In the genomic region with DNA sequence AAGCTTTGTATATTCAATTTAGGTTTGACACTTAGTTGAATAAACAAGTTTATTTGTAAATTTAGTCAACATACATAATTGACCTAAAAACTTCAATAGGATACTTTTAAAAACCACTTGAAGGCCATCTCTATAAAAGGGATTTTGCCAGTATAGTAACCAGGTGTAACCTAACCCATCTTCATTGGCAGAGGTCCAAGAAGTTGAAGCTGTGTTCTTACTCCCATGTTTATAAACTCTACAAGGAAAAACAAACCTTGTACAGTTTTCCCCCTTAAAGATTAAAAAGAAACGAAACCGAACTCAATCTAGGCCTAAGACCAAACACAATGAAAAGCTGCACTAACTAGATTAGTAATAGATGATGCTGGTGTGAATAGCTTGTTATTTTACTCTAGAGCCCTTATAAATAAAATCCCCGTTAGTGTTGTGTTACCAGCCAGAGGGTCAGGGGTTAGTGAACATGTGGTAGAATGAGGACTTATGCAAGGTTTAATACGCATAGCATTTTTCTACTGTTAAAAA, we compare ENCODE assay signal across 8 mouse cellular contexts. TPM values are rescaled to one million over a fixed set of nuclear protein-coding genes. Genes with fewer than 3 reads are reported as not detected.
DNase-seq lines count a peak whose midpoint lies in the region; ATAC-seq and TF ChIP-seq lines count a peak whose summit lies in the region.

No protein-coding gene starts in this region.

- ATAC-seq in heart, postnatal 0 days (ENCODE audit: insufficient read depth, low read depth), result no peak
- ATAC-seq in hindbrain, embryonic 15.5 days (ENCODE audit: low FRiP score, low read depth), result no peak
- no peak for ATAC-seq in midbrain, embryonic 14.5 days (ENCODE audit: low FRiP score, low TSS enrichment)

- no peak for TF ChIP-seq CTCF in heart, postnatal 0 days (IDR thresholded peaks at IDR 0.05; ENCODE audit: low read depth)

- WGBS in heart, postnatal 0 days, result 57% methylated on average over 4 of the region's 4 CpGs
- WGBS in hindbrain, embryonic 15.5 days, result 56% methylated on average over 4 of the region's 4 CpGs
- WGBS in midbrain, embryonic 14.5 days, result 69% methylated on average over 4 of the region's 4 CpGs

- intact Hi-C loops in heart, postnatal 25 days (cut with DNase I), result no loop called here

- H3K4me1 ChIP-seq in heart, postnatal 0 days (ENCODE audit: control insufficient read depth, insufficient read depth), result no peaks in the 10 kb centered on the region; the same call in 1 of the 2 replicates
- H3K4me1 ChIP-seq in hindbrain, embryonic 15.5 days (replicated peaks), result peaks cover 26% of the 10 kb centered on the region
- peaks cover 14% of the 10 kb centered on the region for H3K4me1 ChIP-seq in midbrain, embryonic 14.5 days (ENCODE audit: control insufficient read depth, insufficient read depth, low read length)

- no peaks in the 10 kb centered on the region for H3K9me3 ChIP-seq in heart, postnatal 0 days (replicated peaks; ENCODE audit: control insufficient read depth, low read length)
- no peaks in the 10 kb centered on the region for H3K9me3 ChIP-seq in hindbrain, embryonic 15.5 days
- no peaks in the 10 kb centered on the region for H3K9me3 ChIP-seq in midbrain, embryonic 14.5 days (ENCODE audit: control insufficient read depth, low read length)

- H3K9ac ChIP-seq in heart, postnatal 0 days (replicated peaks; ENCODE audit: low read depth, low read length), result no peak overlapping the region
- H3K9ac ChIP-seq in hindbrain, embryonic 15.5 days, result peak overlapping the region; percentile 26
- no peak overlapping the region; the same call in 1 of the 2 replicates for H3K9ac ChIP-seq in midbrain, embryonic 14.5 days (replicated peaks; ENCODE audit: low read length)

- no peaks in the 10 kb centered on the region for H3K27me3 ChIP-seq in heart, postnatal 0 days (ENCODE audit: control insufficient read depth, insufficient read depth, low read length)
- no peaks in the 10 kb centered on the region for H3K27me3 ChIP-seq in hindbrain, embryonic 15.5 days
- no peaks in the 10 kb centered on the region for H3K27me3 ChIP-seq in midbrain, embryonic 14.5 days (ENCODE audit: control insufficient read depth, insufficient read depth, low read length)

- H3K36me3 ChIP-seq in heart, postnatal 0 days (replicated peaks; ENCODE audit: control insufficient read depth, insufficient read depth, low read length), result peaks cover 22% of the 10 kb centered on the region
- peaks cover 19% of the 10 kb centered on the region for H3K36me3 ChIP-seq in hindbrain, embryonic 15.5 days
- peaks cover 31% of the 10 kb centered on the region for H3K36me3 ChIP-seq in midbrain, embryonic 14.5 days (ENCODE audit: control insufficient read depth, insufficient read depth, low read length)

- no peak for DNase-seq in heart, postnatal 0 days (ENCODE audit: low spot score)
- no peak for DNase-seq in heart, postnatal 25 days (ENCODE audit: low spot score)
- DNase-seq in adipocyte (ENCODE audit: low spot score), result peak; percentile 60
- peak; percentile 35 for DNase-seq in midbrain, embryonic 14.5 days
- no peak for DNase-seq in spleen, adult 12 weeks (ENCODE audit: low spot score)
- DNase-seq in frontal cortex, postnatal 10 days (ENCODE audit: low spot score in 2 of 2), result no peak
- no peak for DNase-seq in thymus, postnatal 14 days

- H3K4me2 ChIP-seq in heart, postnatal 0 days (ENCODE audit: low read depth, low read length), result peak overlapping the region; percentile 51
- H3K4me2 ChIP-seq in hindbrain, embryonic 15.5 days, result peak overlapping the region; percentile 83
- H3K4me2 ChIP-seq in midbrain, embryonic 14.5 days (ENCODE audit: low read length), result peak overlapping the region; percentile 78

- TF ChIP-seq EP300 in heart, postnatal 0 days (IDR thresholded peaks at IDR 0.05; ENCODE audit: low read depth), result no peak; the same call in 1 of the 2 replicates

- H3K27ac ChIP-seq in heart, postnatal 0 days (ENCODE audit: low read depth), result no peak overlapping the region
- no peak overlapping the region for H3K27ac ChIP-seq in hindbrain, embryonic 15.5 days (replicated peaks)
- H3K27ac ChIP-seq in midbrain, embryonic 14.5 days (replicated peaks; ENCODE audit: low read depth, low read length), result no peak overlapping the region

- H3K4me3 ChIP-seq in heart, postnatal 0 days (ENCODE audit: low read depth, low read length), result peak overlapping the region; percentile 35
- H3K4me3 ChIP-seq in hindbrain, embryonic 15.5 days, result peak overlapping the region; percentile 100
- peak overlapping the region; percentile 41 for H3K4me3 ChIP-seq in midbrain, embryonic 14.5 days (replicated peaks; ENCODE audit: low read depth, low read length)

RNA-seq across cellular contexts. Expression of gene H3f3b, which starts 5.4 kb away (rescaled TPM):
- 365 and 410 TPM in 2 replicates for total RNA-seq in heart, postnatal 0 days (2014; rRNA removed; ENCODE audit: low replicate concordance)
- 518 and 561 TPM in 2 replicates for polyA plus RNA-seq in heart, postnatal 0 days (2015; fragmentation: Nextera tagmentation; extraction: Ambion mirVana)
- 100 to 1,000 TPM; 128 to 130 TPM for total RNA-seq in heart, postnatal 25 days (2021)
- polyA plus RNA-seq in hindbrain, embryonic 15.5 days (2015; fragmentation: Nextera tagmentation; extraction: Ambion mirVana), result 1,686 and 1,716 TPM in 2 replicates
- polyA plus RNA-seq in midbrain, embryonic 14.5 days (2014; fragmentation: Nextera tagmentation; extraction: Ambion mirVana), result 2,683 and 2,948 TPM in 2 replicates

RNA-seq across cellular contexts. Expression of gene Unk, which starts 7.8 kb away (rescaled TPM):
- 23.1 and 26.1 TPM in 2 replicates for total RNA-seq in heart, postnatal 0 days (2014; rRNA removed; ENCODE audit: low replicate concordance)
- 8.4 and 9.5 TPM in 2 replicates for polyA plus RNA-seq in heart, postnatal 0 days (2015; fragmentation: Nextera tagmentation; extraction: Ambion mirVana)
- 1 to 10 TPM; 8.4 to 9.0 TPM for total RNA-seq in heart, postnatal 25 days (2021)
- 32.1 and 37.0 TPM in 2 replicates for polyA plus RNA-seq in hindbrain, embryonic 15.5 days (2015; fragmentation: Nextera tagmentation; extraction: Ambion mirVana)
- polyA plus RNA-seq in midbrain, embryonic 14.5 days (2014; fragmentation: Nextera tagmentation; extraction: Ambion mirVana), result 26.5 and 33.0 TPM in 2 replicates

RNA-seq across cellular contexts. Expression of gene Galk1, which starts 9.8 kb away (rescaled TPM):
- total RNA-seq in heart, postnatal 0 days (2014; rRNA removed; ENCODE audit: low replicate concordance), result 90.4 and 98.3 TPM in 2 replicates
- 86.3 and 88.4 TPM in 2 replicates for polyA plus RNA-seq in heart, postnatal 0 days (2015; fragmentation: Nextera tagmentation; extraction: Ambion mirVana)
- 10 to 100 TPM; 13.9 to 16.0 TPM for total RNA-seq in heart, postnatal 25 days (2021)
- polyA plus RNA-seq in hindbrain, embryonic 15.5 days (2015; fragmentation: Nextera tagmentation; extraction: Ambion mirVana), result 62.5 and 70.9 TPM in 2 replicates
- polyA plus RNA-seq in midbrain, embryonic 14.5 days (2014; fragmentation: Nextera tagmentation; extraction: Ambion mirVana), result 32.5 and 39.3 TPM in 2 replicates

RNA-seq across cellular contexts. Expression of gene Itgb4, which starts 47.8 kb away (rescaled TPM):
- 1.1 and 1.5 TPM in 2 replicates for total RNA-seq in heart, postnatal 0 days (2014; rRNA removed; ENCODE audit: low replicate concordance)
- polyA plus RNA-seq in heart, postnatal 0 days (2015; fragmentation: Nextera tagmentation; extraction: Ambion mirVana), result 0.85 and 1.1 TPM in 2 replicates
- 1 to 10 TPM; 3.5 to 4.0 TPM for total RNA-seq in heart, postnatal 25 days (2021)
- 1.7 and 1.9 TPM in 2 replicates for polyA plus RNA-seq in hindbrain, embryonic 15.5 days (2015; fragmentation: Nextera tagmentation; extraction: Ambion mirVana)
- polyA plus RNA-seq in midbrain, embryonic 14.5 days (2014; fragmentation: Nextera tagmentation; extraction: Ambion mirVana), result 0.43 and 0.68 TPM in 2 replicates

RNA-seq across cellular contexts. Expression of gene Unc13d, which starts 55.4 kb away (rescaled TPM):
- 0.27 and 2.7 TPM in 2 replicates for total RNA-seq in heart, postnatal 0 days (2014; rRNA removed; ENCODE audit: low replicate concordance)
- polyA plus RNA-seq in heart, postnatal 0 days (2015; fragmentation: Nextera tagmentation; extraction: Ambion mirVana), result 0.42 and 0.47 TPM in 2 replicates
- total RNA-seq in heart, postnatal 25 days (2021), result 1 to 10 TPM in 1 of 2 experiments, under 1 TPM in 1; 0.75 to 1.0 TPM
- polyA plus RNA-seq in hindbrain, embryonic 15.5 days (2015; fragmentation: Nextera tagmentation; extraction: Ambion mirVana), result 1.0 and 1.6 TPM in 2 replicates
- 1.1 and 1.5 TPM in 2 replicates for polyA plus RNA-seq in midbrain, embryonic 14.5 days (2014; fragmentation: Nextera tagmentation; extraction: Ambion mirVana)

Comparison
In these comparisons a context has a peak if more than half of its experiments do, and no peak if none do; other contexts are left out.
1. DNase-seq: peak in adipocyte (single experiment) and midbrain, embryonic 14.5 days (single experiment); none in heart, postnatal 0 days (single experiment), heart, postnatal 25 days (single experiment), spleen, adult 12 weeks (single experiment), frontal cortex, postnatal 10 days (0 of 2) and thymus, postnatal 14 days (single experiment).
2. H3K4me3 ChIP-seq: peak in every context shown above with its lines; median percentile 100 in hindbrain, embryonic 15.5 days; 41 in midbrain, embryonic 14.5 days; 35 in heart, postnatal 0 days.
3. Peak in every context shown above with its lines, with median percentiles within 50 percentile points of each other: H3K4me2 ChIP-seq.